Mouse (Mus musculus) brain, embryonic 14.5 days (tissue): Measurements from ENCODE around the gene Il5ra. TPM values are rescaled to one million over a fixed set of nuclear protein-coding genes. Genes with fewer than 3 reads are reported as not detected.

Experiments
- DNase-seq: peaks from one replicate; pipeline ENCODE4 v3.0.0-alpha.2; 2011; ENCODE audit warnings: low read depth
- CTCF ChIP-seq: fragments of 200-500 bp; IDR thresholded peaks from 2 replicates; pipeline ENCODE4 v1.5.1; 2012; ENCODE audit warnings: inconsistent platforms, mild to moderate bottlenecking, moderate library complexity, borderline replicate concordance; ENCODE audit not compliant: insufficient read depth, insufficient read length; ENCODE audit errors: extremely low read depth
- POLR2A ChIP-seq: fragments of 200-500 bp; IDR thresholded peaks from 2 replicates; pipeline ENCODE4 v1.6.1; 2012; ENCODE audit warnings: mild to moderate bottlenecking, inconsistent platforms, borderline replicate concordance; ENCODE audit not compliant: poor library complexity, insufficient read depth, insufficient read length, severe bottlenecking; ENCODE audit errors: extremely low read depth
- polyA plus RNA-seq: library from polyadenylated mRNA; depleted of rRNA; stranded (reverse); fragments of >200 nt; gene quantifications from 2 replicates; pipeline ENCODE4 v1.2.3, GENCODE M21; 2012

The Il5ra gene
- polyA plus RNA-seq, 1 experiment = 0.01 TPM

DNA sequence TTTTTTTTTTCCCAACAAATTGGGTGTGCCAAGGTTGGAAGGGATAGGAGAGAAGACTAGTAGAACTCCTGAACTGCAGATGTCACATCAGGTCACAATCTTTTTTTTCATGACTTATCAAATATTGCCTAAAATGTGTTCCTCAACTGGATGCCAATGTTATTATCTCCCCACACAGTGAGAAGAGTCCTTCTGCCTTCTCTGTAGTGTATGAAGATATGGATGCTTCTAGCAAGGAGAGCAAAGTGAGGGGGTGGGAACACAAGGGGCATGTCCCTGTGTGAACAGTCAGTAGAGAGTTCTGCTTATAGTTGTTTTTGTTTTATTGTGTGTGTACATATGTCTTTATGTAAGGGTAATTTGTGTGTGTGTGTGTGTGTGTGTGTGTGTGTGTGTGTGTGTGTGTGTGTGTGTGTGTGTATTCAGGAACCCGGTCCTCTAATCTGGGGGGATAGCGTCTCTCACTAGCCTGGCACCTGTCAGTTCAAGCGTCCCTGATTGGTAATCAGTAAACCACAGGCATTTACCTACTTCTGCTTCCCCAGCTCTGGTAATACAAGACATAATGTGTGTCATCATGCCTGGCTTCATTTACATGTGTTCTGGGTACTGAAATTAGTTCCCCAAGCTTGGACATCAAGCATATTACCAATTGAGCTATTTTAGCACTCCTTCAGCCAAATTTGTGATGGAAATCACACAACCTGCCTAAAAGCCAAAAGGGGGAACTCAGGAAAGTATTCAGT, 11.8 kb upstream of the Il5ra start:
- DNase-seq = no peak
- TF ChIP-seq POLR2A (no peak), CTCF (no peak)

DNA sequence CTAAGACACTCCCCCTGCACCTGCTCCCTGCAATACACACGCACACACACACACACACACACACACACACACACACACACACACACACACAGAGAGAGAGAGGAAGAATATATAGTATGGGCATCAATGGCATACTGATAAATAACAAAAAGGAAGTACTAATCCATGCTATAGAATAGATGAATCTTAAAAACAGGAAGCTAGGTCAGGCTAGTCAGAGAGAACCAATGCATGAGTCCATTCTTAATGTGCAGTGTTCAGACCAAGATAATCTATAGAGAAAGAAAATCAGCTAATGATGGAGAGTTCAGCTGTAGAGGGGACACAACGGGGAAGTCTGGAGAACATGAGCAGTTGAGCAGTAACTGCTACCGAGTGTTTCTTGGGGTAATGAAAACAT, 9.5 kb upstream of the Il5ra start:
- DNase-seq = no peak
- TF ChIP-seq POLR2A (no peak), CTCF (no peak)

DNA sequence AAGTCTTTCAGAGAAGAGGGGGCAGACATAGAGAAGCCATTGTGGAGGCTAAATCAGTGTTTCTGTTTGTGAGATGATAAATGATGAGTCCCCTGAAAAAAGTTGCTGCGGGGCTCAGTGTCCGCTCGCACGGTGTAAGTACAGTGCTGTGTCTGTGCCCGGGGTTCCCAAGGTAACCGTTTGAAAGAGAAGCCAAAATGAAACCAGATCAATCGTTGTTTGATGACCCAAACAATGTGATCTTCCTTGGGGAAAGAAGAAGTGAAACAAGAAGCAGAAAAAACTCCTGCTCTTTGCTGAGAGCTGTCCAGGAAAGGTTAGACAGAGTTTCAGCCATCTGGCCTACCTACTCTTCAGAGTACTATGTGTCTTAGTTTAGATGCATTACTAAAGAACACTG, 1.5 kb upstream of the Il5ra start:
- no peak for TF ChIP-seq CTCF
- TF ChIP-seq POLR2A = no peak
- no peak for DNase-seq

GRCm38 (mm10) chr6:106747804-106748203, 1.0 kb downstream of the Il5ra start:
- TF ChIP-seq CTCF (no peak), POLR2A (no peak)
- no peak for DNase-seq

GRCm38 (mm10) chr6:106747251-106747650, 1.6 kb downstream of the Il5ra start:
- DNase-seq = no peak
- no peak for TF ChIP-seq POLR2A
- TF ChIP-seq CTCF = no peak

DNA sequence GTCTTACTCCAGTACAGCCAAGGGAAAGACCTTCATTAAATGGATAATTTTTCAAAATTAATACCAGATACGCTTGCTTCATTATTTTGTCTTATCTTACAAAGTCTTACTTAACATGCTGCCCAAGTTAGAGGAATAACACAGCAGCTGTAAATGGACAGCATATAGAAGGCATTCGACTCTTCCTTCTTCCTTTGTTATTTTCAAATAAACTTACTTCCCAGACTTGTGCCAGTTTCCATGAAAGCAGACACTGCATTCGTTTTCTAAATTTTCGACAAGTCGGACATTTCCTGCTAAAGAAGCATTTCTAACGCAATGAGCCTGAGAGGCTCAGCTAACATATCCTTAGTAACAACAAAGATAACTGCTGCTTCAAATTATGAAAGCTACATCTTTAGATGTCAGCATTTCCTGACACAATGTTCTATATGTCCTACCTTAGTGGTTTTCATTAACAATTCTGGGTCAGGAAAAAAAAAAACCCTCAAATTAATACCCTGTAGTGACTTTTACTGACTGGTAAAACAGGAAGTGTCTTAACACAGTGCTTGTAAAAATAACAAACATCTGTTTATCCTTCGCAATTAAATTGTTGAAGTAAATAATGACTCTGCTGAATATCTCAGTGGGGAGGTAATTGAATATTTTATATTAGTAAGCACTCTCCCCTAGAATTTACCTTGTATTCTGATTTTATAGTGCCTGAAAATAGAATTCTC, 3.0 kb downstream of the Il5ra start:
- DNase-seq = no peak
- TF ChIP-seq CTCF (no peak), POLR2A (no peak)

DNA sequence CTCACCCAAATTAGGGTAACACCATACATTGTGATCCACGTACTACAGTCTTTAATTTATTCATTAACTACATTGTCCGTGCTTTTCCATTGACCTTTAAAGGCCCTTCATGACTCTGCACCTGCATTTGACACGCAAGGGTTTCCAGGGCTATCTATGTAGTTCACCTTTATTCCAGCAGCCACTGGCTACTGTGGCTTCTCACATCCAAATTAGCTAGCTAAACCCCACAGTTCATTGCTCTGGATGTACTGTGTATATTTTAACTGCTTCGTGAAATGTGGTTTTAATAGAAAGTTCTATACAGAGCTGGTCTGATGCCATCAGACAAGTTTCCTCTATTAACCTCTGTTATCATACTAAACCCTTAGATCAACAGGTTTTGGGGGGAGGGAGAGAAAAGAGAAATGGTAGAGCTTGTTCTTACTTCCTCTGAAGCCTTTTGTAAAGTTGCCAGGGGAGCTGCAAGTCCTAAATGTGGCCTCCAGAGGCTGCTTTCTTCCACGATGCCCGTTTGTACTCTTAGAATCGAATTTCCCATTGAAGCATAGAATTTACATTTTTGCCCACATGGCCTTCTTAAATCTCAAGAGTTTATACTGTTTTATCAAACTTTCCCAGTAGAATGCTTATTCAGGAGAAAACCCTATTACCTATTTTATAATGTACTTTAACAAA, 5.1 kb downstream of the Il5ra start:
- no peak for DNase-seq
- TF ChIP-seq CTCF (no peak), POLR2A (no peak)

DNA sequence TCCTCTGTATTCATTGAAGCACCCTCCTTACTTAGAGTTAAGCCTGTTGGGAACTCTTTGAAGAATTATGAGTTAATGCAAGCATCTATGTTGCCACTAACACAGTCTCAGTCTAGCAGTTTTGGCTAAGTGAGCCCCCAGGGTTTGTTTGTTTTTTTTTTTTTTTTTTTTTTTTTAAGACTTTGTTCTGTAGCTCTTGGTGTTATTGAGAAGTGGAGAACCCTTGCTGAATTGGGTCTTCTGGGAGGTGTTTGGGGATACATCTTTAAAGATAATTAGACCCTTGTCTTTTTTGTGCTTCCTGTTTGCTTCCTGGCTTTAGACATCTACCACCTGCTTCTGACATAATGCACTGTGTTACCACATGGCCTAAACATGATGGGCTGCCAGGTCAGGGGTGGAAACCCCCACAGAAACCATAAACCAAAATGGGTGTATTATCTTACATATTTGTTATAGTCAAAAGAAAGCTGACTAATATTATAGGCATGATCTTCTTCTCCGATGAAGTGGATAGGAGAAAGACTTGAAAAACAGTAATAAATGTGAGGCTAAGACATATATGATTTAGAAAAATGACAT, 8.5 kb downstream of the Il5ra start:
- DNase-seq = no peak
- TF ChIP-seq POLR2A = no peak
- no peak for TF ChIP-seq CTCF

DNA sequence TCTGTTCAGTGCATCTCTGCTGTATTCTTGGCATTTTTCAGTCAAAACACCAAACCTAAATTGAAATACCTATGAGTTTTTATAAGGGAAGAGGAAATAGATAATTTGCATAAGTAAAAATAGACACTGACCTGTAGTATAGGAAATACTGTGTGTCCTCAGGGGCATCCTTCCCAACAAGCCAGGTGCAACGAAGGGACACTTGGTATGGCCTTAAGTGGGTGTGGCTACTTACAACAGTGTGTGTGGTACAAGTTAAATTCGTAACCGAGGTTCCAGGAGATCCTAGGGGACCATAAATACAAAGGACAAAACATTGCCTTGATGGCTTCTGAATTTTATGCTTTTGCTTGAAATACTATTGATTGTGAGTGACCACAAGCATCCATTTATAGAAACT, 10.6 kb downstream of the Il5ra start:
- TF ChIP-seq POLR2A (no peak), CTCF (no peak)
- DNase-seq = no peak

DNA sequence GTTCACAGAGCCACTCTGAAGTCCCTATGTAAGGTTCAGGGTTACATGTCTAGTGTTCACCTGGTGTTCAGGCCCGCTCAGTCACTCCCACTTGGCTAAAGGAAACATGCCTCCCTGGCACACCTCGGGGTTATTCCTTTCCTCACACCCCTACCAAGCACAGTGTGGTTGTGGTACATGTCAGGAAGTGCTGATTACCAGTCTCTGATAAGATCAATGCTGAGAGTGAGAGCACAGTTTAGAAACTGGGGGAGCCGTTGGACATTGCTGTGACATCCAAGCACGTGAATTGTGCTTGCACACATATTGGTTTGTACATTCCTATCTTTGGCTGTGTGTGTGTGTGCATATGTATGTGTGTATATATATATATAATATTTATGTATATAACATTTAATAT, 16.3 kb downstream of the Il5ra start:
- DNase-seq = no peak
- TF ChIP-seq POLR2A (no peak), CTCF (no peak)

GRCm38 (mm10) chr6:106729682-106730314, 19.0 kb downstream of the Il5ra start:
- no peak for TF ChIP-seq POLR2A
- TF ChIP-seq CTCF = no peak
- DNase-seq = no peak
